Mouse (Mus musculus) thymus, adult 2 months (tissue): ENCODE data around the gene Tmem262. TPM values are rescaled to one million over a fixed set of nuclear protein-coding genes. Genes with fewer than 3 reads are reported as not detected.

Experiments used
- DNase-seq: peaks from one replicate; pipeline ENCODE4 v3.0.0; 2021
- H3K27ac ChIP-seq: fragments of 200-500 bp; 2 replicates; pipeline ENCODE4 v1.5.1; 2012; ENCODE audit warnings: low read length, control low read depth; ENCODE audit not compliant: control insufficient read depth, insufficient read depth
- H3K27me3 ChIP-seq: fragments of 200-500 bp; 2 replicates; pipeline ENCODE4 v1.6.1; 2012; ENCODE audit warnings: mild to moderate bottlenecking, low read length, moderate library complexity, mixed read lengths; ENCODE audit not compliant: control insufficient read depth, insufficient read depth
- H3K36me3 ChIP-seq: fragments of 200-500 bp; 2 replicates; pipeline ENCODE4 v1.6.1; 2012; ENCODE audit warnings: mild to moderate bottlenecking, low read length, moderate library complexity; ENCODE audit not compliant: control insufficient read depth, insufficient read depth
- H3K4me1 ChIP-seq: fragments of 200-500 bp; replicated peaks from 2 replicates; pipeline ENCODE4 v1.6.1; 2012; ENCODE audit warnings: low read length; ENCODE audit not compliant: control insufficient read depth, insufficient read depth
- H3K4me3 ChIP-seq: fragments of 200-500 bp; 2 replicates; pipeline ENCODE4 v1.5.1; 2012; ENCODE audit warnings: mild to moderate bottlenecking, low read length, control low read depth, moderate library complexity; ENCODE audit not compliant: control insufficient read depth, insufficient read depth
- CTCF ChIP-seq: fragments of 200-500 bp; IDR thresholded peaks from 2 replicates; pipeline ENCODE4 v1.5.1; 2012; ENCODE audit warnings: mild to moderate bottlenecking, control low read depth, low read length, moderate library complexity, borderline replicate concordance; ENCODE audit not compliant: control insufficient read depth, poor library complexity, insufficient read depth; ENCODE audit errors: extremely low read depth
- POLR2A ChIP-seq: fragments of 200-500 bp; IDR thresholded peaks from 2 replicates; pipeline ENCODE4 v1.6.1; 2012; ENCODE audit warnings: mild to moderate bottlenecking, low read length, control low read depth, moderate library complexity; ENCODE audit not compliant: control insufficient read depth, poor library complexity, insufficient read depth; ENCODE audit errors: extremely low read depth
- WGBS: fragments of 180-500 bp; shearing (Covaris S2); methylation state at CpG from one replicate; pipeline ENCODE4 v1.1.7; 2018; 5-methylcytosine and 5-hydroxymethylcytosine counted together
- polyA plus RNA-seq: library from polyadenylated mRNA; depleted of rRNA; stranded (reverse); fragments of >200 nt; gene quantifications from 2 replicates; pipeline ENCODE4 v1.2.3, GENCODE M21; 2012

Gene Tmem262
- polyA plus RNA-seq, 1 experiment = 0.70 TPM

DNA sequence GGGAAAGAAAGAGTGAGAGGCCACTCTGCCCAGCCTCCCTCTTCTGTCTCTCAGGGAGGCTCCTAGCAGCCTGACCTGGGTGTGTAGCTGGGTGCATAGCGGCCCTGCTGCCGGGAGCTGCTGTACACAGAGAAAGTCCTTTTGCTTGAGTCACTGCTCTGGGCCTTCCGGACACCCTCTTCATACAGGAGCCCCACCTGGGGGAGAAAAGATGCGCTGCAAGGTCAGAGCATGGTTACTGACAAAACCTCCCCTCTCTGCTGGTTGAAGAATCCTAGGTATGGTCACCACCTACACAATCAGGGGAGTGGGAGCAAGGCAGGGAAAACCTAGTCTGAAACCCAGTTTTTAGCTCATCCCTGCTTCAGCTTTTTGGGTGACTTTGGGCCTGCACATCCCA, 10.9 kb upstream of the Tmem262 start:
- H3K27me3 ChIP-seq = no peaks in the 10 kb centered on the region
- H3K27ac ChIP-seq = no peak overlapping the region
- peak; percentile 56 for DNase-seq
- no peaks in the 10 kb centered on the region for H3K36me3 ChIP-seq
- TF ChIP-seq CTCF (no peak), POLR2A (no peak)
- peaks cover 28% of the 10 kb centered on the region for H3K4me1 ChIP-seq
- no peak overlapping the region for H3K4me3 ChIP-seq
- WGBS = 96% methylated on average over 4 of the region's 4 CpGs

DNA sequence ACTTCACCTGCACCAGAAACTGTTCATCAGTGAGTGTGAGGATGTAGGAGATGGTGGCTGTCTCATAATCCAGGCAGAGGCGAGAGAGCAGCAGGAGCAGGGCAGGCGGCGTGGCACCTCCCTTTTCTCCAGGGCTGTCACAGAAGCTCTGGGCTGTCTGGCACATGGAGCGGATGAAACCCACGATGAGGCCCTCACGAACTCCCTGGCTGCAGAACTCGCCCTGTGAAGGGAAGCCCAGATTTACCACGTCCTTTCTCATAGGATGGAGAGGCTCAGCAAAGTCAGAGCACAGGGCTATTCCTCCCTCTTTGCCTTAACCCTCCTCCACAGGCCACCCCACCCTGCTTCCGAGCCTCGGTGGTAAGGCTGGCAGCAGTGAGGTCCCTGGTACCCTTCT, 10.0 kb upstream of the Tmem262 start:
- Histone ChIP-seq H3K27ac (no peak overlapping the region), H3K4me1 (peaks cover 28% of the 10 kb centered on the region), H3K36me3 (no peaks in the 10 kb centered on the region), H3K27me3 (no peaks in the 10 kb centered on the region), H3K4me3 (no peak overlapping the region)
- 95% methylated on average over 10 of the region's 10 CpGs for WGBS
- TF ChIP-seq CTCF = no peak
- DNase-seq = no peak

DNA sequence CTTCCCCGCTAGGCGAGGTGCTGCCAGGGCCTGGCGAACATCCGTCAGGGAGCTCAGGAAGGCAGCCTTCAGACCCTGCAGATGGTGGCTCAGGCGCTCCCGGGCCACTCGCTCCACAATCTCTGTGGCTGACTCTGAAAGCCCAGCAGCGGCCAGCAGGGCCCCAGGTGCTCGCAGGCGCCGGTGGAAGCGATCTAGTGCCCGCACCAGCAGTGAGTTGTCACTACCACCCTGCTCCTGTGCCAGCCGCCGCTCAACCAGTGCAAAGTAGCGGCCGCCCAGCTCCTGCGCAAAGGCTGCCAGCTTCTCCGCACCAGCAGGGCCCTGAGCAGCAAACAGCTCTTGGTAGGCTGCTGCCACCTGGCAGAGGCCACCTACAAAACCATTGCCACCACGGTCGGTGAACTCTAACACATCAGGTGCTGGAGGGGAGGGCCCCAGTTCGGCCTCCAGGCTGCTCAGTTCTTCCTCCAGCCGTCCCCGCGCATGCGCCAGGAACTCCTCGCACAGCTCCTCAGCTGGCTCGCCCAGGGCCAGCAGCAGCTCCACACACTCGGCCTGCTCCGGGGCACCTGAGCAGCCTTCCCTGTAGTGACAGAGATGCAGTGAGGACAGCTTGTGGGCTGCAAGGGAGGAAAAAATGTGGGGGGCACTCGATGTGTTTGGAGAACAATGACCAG, 9.1 kb upstream of the Tmem262 start:
- Histone ChIP-seq H3K27me3 (no peaks in the 10 kb centered on the region), H3K4me3 (peak overlapping the region; percentile 25), H3K4me1 (peaks cover 28% of the 10 kb centered on the region), H3K27ac (peak overlapping the region; percentile 76), H3K36me3 (no peaks in the 10 kb centered on the region)
- WGBS = 80% methylated on average over 31 of the region's 31 CpGs
- TF ChIP-seq POLR2A = no peak
- TF ChIP-seq CTCF = no peak
- no peak for DNase-seq

DNA sequence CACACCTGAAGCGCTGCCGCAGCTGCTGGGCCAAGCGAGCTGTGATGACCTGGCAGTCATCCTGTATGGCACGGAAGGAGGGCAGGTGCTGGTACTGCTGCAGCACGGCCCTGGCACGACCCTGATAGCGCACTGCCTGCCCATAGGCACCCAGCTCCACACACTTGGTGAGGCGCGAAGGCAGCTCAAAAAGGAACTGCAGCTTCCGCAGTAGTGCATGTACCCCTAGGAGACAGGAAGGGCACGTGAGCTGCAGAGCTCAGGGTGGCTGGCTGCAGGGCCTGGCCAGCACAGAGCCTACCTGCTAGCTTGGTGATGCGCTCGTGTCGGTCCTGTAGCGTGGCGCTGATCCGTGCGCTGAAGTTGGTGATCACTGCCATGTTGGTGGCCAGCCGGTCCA, 8.6 kb upstream of the Tmem262 start:
- Histone ChIP-seq H3K4me1 (peaks cover 31% of the 10 kb centered on the region), H3K4me3 (peak overlapping the region; percentile 25), H3K36me3 (no peaks in the 10 kb centered on the region), H3K27me3 (no peaks in the 10 kb centered on the region), H3K27ac (peak overlapping the region; percentile 76)
- 79% methylated on average over 19 of the region's 19 CpGs for WGBS
- no peak for TF ChIP-seq POLR2A
- no peak for TF ChIP-seq CTCF
- no peak for DNase-seq

DNA sequence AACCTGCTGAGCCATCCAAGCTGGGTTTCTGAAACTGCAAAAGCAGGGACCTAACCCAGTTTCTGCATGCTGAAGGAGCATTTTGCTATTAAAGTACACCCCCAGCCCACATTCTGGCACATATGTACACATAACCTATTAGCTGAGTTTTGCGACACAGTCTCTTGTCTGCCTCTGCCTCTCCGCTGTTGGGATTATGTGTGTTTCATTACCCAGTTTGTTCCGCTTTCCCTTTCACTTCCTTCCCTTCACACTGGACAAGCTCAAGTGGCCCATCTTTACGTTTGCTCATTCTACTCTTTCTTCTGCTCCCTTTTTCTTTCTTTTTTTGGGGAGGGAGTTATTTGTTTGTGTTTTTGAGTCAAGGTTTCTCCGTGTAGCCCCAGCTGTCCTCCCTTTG, 5.9 kb upstream of the Tmem262 start:
- no peak overlapping the region for H3K4me3 ChIP-seq
- no peak for DNase-seq
- H3K27me3 ChIP-seq = no peaks in the 10 kb centered on the region
- no peak overlapping the region for H3K27ac ChIP-seq
- TF ChIP-seq POLR2A (no peak), CTCF (no peak)
- 92% methylated on average over 5 of the region's 5 CpGs for WGBS
- no peaks in the 10 kb centered on the region for H3K36me3 ChIP-seq
- peaks cover 20% of the 10 kb centered on the region for H3K4me1 ChIP-seq

DNA sequence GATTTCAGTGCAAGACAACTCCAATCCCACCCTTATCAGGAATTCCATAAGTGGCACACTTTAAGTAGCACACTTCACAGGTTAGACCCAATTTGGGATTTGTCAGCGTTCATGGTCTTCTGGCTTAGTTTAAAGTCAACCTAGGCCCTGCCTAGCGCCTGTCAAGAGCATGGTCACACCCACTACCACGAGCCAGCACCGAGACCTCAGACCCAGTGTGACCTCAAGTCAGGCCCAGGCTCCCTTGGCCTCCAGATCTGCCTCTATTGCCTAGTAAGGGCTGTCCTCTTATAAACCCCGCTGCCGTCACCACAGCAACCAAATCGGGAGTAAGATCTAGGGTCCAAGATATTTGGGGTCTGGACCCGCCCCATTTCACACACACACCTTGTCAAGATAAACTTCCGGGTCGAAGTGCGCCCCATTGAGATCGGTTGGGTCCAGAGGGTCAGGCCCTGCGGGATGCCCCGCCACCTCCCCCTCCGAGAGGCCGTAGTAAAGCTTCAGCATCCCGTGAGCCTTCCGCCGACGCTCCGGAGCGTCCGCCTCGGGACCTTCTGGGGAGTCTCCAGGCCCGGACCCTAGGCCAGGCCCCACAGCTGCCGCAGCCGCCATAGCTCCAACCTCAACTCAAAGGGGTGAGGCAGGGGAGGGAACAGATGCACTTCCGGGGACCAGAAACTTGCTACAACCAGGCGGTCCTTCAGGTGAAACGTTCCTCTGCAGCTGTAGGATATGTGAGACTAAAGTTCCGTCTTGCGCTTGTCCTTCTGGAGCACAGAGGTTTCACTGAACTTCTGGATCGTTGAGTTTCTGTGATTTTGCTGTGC, 3.1 kb upstream of the Tmem262 start, which contains the start of gene Vps51:
Gene Vps51 (minus strand): TSS at position 668 of the 830 bp plus-strand sequence.
- Histone ChIP-seq H3K4me3 (peak within 1 kb of the TSS; percentile 64), H3K4me1 (peaks cover 10% of the 10 kb centered on the region), H3K27ac (peak within 1 kb of the TSS; percentile 35; the same call in 1 of the 2 replicates), H3K27me3 (no peaks in the 10 kb centered on the region), H3K36me3 (peaks cover 2% of the 10 kb centered on the region; the same call in 1 of the 2 replicates)
- TF ChIP-seq CTCF (no peak), POLR2A (no peak)
- under 1% methylated on average over 33 of the region's 33 CpGs for WGBS
- DNase-seq = peak; percentile 87
